Mouse (Mus musculus) stomach, adult 2 months (tissue): ENCODE data around the gene Yae1d1. TPM values are rescaled to one million over a fixed set of nuclear protein-coding genes. Genes with fewer than 3 reads are reported as not detected.

Experiments used
- polyA plus RNA-seq: library from polyadenylated mRNA; depleted of rRNA; stranded (reverse); fragments of >200 nt; gene quantifications from 2 replicates; pipeline ENCODE4 v1.2.3, GENCODE M21; 2012; rRNA removed

Gene Yae1d1
- 0.61 and 1.1 TPM in 2 replicates for polyA plus RNA-seq

DNA sequence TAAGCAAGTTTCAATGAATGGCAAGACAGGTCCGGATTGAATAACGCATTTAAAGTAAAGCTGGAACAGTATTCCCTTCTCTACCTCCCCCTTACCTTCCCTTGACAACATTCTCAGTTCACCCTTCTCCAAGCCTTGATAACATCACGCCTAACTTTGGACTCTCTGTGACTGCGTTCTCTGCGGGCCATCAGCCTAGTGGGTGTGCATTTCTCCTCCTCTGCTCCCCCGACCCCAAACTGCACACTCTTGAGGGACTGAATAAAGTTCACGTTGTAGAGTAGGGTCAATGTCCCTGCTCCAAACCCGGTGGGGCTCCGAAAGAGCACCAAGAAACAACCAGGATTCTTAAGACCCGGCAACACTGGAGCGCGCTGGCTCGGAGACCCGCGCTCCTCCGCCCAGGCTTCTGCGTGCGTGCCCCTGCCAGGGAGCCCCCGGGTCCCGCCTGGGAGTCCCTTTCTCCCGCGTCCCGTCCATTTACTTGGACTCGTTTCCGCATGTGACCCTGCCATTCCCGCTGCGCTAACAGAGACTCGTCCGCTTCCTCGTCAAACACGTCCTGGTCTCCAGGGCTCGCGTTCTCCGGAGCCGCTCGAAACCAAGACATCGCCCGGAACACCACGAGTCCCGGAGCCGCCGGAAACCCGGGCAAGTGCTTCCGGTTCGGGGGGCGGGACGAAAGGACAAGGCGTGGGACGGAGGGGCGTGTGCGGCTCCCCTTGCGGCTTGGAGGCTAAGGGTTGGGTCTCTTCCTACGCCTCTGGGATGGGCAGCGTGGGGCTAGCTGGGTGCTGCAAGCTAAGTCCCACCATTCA lies at the start of gene Yae1d1:
Yae1d1 (minus strand) TSS at position 653 of the 818 bp plus-strand sequence.

DNA sequence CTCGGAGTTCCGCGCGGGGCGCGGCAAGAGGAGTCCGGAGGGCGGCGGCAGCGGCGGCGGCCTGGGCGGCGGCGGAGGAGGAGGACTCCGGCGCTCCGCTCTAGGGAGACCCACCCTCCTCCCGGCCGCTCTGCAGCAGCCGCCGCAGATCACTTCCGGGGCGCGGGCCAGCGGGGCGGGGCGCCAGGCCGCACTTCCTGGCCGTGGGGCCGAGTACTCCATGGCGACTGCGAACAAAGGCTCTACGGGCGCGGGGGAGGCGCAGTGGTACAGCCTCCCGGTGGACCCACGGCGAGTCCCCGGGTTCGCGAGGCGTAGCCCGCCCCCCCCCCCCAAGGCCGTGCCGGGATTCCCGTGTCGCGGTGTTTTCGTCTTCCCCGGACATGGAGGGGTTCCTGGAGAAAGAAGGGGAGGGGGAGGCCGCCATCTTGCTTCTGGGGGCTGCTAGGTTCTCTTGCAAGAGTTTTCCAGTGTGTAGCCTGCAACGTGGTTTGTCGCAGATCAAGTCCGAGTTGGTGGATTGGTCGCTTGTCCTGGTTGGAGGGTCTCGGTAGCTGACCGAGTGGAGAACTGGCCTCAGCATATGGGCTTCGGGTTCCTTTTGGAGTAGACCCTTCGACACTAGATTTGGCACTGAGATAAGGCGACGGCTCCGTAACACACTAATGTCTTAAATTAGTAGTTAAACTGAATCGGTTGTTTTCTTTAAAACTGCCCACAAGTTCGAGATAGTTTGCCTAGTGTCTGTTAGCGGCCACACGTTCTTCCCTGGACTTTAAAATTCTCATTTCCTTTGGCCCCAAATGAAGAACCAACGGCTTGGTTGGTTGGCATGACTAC lies 48.9 kb downstream of the Yae1d1 start, which contains the start of gene Rala:
Rala (minus strand) TSS at position 162 of the 840 bp plus-strand sequence.

Other genes with a start within 250 kb of the Yae1d1 start
- gene Cdk13, start 188.3 kb downstream of the Yae1d1 start, polyA plus RNA-seq = 17.3 and 24.1 TPM in 2 replicates
- gene Rala, start 49.1 kb downstream of the Yae1d1 start, polyA plus RNA-seq = 7.6 and 13.1 TPM in 2 replicates